Mouse (Mus musculus): ENCODE results near the gene Inpp5e. TPM values are rescaled to one million over a fixed set of nuclear protein-coding genes. Genes with fewer than 3 reads are reported as not detected.

Inpp5e gene
- 38.9 and 47.6 TPM in 2 replicates for polyA plus RNA-seq (2012; rRNA removed)

DNA sequence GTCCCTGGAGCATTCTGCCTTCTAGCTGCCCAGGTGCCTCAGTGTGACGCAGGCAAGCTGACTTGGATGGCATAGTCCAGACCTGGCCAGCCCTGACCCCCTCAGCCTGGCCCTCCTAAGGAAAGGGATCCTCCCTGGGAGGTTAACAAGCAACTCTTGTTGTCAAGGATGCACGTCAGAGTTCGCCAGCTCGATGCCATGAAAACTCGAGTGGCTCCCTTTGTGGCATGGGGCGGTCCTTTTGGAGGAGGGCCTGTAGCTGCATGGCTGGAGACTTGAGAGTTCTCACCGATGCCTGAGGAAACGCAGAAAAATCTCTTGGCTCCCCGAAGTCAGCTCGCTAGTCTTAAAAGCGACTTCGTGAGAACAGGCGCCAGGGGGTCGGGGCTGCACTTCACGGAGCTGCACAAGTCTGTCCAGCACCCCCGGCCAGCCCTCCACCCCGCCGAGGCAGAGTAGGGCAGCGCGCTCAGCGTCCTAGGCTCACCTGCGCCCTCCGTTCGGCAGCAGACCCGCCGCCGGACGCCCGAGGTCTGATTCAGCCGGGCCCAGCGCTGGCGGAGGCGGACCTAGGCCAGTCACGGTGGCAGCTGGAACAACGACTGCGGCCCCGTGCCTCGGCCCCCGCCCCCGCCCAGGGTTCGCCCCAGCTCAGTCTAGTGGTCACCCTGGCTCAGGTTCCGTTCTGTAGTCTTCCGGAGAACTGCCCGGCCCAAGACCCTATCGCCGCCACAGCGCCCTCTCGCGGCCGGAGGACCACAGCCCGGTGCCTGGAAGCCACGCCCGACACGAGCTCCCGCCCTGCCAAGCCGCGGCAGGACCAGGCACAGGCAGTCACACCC is at the start of gene Inpp5e:
TSS of gene Inpp5e (minus strand) at position 689 of the 842 bp plus-strand sequence.

DNA sequence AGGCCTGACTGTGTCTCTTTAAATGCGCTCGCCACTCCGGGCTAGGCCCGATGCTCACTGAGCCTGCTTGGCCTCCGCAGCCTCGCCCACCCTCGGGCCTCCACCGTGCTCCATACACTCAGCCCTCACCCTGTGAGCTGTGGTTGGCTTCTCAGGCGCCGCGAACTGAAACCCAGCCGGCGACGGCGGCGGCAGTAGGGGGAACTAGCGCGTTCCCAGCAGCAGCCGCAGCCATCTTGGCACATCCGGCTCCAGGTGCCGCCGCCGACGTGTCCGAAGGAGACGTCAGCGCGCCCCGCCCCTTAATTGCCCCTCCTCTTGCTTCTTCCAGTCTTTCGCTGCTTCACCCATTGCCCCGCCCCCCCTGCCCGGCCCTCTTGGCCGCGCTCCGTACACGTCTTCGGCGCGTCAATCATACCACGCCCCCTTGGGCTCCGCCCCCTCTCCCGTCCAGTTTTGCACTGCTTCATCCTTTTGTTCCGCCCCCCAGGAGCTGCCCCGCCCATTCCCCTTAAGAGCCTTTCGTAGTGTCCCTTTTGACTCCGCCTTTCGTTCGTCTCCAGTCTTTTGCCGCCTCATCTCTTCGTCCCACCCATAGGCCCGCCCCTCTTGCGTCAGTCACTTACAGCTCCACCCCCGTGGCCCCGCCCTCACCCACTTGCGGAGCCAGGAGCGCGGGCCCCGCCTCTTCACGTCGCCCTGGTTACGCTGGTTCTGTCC is 36.1 kb upstream of the Inpp5e start, which contains the start of gene Sec16a:
TSS of gene Sec16a (minus strand) at position 271 of the 720 bp plus-strand sequence.

GRCm38 (mm10) chr2:26389154-26389690 is 19.8 kb downstream of the Inpp5e start, which contains the start of the genes Entr1 and Pmpca:
Gene Entr1, minus strand, starts transcription at chr2:26389316.
Gene Pmpca, plus strand, starts transcription at chr2:26389339.

DNA sequence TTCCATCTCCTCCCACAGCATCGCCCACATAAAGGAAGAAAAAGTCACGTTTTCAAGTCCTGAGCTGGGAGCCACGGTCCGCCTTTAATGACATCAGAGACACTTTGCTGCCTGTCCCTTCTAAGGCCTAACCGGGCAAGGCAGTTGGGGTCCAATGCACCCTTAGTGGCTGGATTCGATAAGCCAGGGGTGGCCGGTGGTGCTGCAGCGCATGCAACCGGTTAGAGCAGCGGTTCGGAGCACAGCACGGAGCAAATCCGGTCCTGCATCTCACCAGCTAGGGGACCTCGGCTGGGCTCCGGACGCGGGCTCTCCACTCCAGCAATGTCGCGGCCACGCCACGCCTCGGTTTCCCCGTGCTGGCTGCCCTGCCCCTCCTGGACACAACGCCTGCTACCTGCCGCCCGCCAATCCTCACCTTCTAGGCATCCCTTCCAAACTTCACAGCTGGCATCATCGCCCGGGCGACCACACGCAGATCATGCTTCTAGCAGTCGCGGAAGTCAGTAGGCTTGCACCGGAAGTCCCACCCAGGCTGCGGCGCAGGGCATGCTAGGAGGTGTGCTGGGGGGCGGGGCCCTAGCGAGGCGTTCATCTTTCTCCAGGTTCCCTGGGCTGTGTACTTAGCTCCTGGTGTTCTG is 28.8 kb downstream of the Inpp5e start, which contains the start of gene Snapc4:
TSS of gene Snapc4 (minus strand) at position 523 of the 641 bp plus-strand sequence.

DNA sequence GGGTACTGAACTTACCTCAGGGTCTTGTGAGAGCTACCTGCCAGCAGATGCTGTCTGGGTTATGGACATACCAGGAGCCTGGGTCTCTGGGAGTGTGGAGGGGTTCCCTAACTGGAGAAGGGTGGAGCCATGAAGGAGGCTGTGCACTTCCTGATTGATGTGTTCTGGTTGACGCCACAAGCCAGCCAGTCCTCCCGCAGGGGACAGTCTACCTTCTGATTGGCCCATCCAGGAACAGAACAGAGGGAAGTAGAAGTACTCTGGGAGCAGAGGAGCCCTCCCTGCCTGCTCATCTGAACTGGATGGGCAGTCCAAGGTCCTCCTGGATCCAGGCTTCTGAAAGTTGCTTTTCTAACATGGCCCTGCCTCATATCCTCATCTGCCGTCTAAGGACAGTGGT is 48.2 kb downstream of the Inpp5e start, which contains the start of gene Card9:
TSS of gene Card9 (minus strand) at position 147 of the 400 bp plus-strand sequence.

DNA sequence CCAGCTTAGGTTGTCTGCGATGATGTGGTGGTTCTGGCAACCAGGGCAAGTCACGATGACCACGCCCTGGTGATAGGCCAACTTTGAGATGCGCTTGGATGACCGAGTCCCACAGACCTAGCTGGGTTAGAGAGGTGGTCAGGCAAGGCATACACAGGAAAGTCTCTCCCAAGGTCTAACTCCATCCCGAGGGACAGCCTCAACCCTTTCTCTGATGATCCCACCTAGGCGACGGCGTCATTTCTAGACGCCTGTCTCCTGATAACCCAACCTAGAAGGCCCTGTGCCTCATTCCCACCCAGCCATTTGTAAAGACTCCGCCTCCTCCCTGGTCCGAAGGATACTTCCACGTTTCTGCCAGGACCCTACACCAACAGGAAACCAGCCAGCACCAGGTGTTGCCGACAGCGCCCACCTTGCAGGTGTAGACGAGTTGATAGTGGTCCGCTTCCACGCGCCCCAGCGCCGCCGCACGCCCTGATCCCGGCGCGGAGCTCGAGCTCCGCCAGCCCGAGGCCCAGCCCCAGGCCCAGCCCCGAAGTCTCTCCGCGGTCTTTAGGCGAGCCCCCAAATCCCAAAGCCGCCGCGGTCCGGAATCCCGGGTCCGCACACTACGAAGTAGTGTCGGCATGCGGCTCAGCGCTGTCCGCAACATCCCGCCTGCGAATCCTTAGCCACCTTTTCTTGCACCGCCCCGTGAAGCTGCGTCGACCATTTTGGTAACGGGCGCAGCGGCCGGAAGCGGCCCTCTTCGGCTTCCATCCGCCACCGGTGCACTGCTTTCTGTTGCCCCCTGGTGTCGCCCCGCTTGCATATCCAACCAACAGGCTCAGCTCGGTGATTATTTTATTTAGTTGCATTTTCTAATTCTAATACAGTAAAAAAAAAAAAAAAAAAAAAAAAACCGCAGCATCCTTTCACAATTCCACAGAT is 57.4 kb downstream of the Inpp5e start, which contains the start of gene Dnlz:
TSS of gene Dnlz (minus strand) at position 753 of the 933 bp plus-strand sequence.

Other genes starting within 250 kb of the Inpp5e start
- 0.07 and 0.10 TPM in 2 replicates for gene Lhx3, start 200.9 kb downstream of the Inpp5e start, polyA plus RNA-seq (2012; rRNA removed)
- 37.8 and 41.4 TPM in 2 replicates for gene Qsox2, start 171.7 kb downstream of the Inpp5e start, polyA plus RNA-seq (2012; rRNA removed)
- 6.9 and 7.1 TPM in 2 replicates for gene Ccdc187, start 114.6 kb downstream of the Inpp5e start, polyA plus RNA-seq (2012; rRNA removed)
- 106 and 123 TPM in 2 replicates for gene Gpsm1, start 93.7 kb downstream of the Inpp5e start, polyA plus RNA-seq (2012; rRNA removed)
- 26.7 and 27.7 TPM in 2 replicates for gene Dnlz, start 57.1 kb downstream of the Inpp5e start, polyA plus RNA-seq (2012; rRNA removed)
- gene Card9, start 48.3 kb downstream of the Inpp5e start, polyA plus RNA-seq (2012; rRNA removed), result 4.7 and 8.1 TPM in 2 replicates
- 57.2 and 62.3 TPM in 2 replicates for gene Snapc4, start 28.6 kb downstream of the Inpp5e start, polyA plus RNA-seq (2012; rRNA removed)
- gene Entr1, start 19.9 kb downstream of the Inpp5e start, polyA plus RNA-seq (2012; rRNA removed), result 106 and 111 TPM in 2 replicates
- gene Pmpca, start 19.9 kb downstream of the Inpp5e start, polyA plus RNA-seq (2012; rRNA removed), result 36.9 and 47.6 TPM in 2 replicates
- 94.3 and 145 TPM in 2 replicates for gene Sec16a, start 36.0 kb upstream of the Inpp5e start, polyA plus RNA-seq (2012; rRNA removed)
- 44.5 and 55.4 TPM in 2 replicates for gene Notch1, start 107.5 kb upstream of the Inpp5e start, polyA plus RNA-seq (2012; rRNA removed)
- 317 and 395 TPM in 2 replicates for gene Egfl7, start 170.8 kb upstream of the Inpp5e start, polyA plus RNA-seq (2012; rRNA removed)
- gene Gm20532, start 177.4 kb upstream of the Inpp5e start, polyA plus RNA-seq (2012; rRNA removed), result not detected in 2 replicates
- 145 and 170 TPM in 2 replicates for gene Agpat2, start 195.2 kb upstream of the Inpp5e start, polyA plus RNA-seq (2012; rRNA removed)
- gene Fam69b, start 219.3 kb upstream of the Inpp5e start, polyA plus RNA-seq (2012; rRNA removed), result 35.0 and 40.4 TPM in 2 replicates